Mouse (Mus musculus) heart, adult 2 months (tissue): ENCODE data around the gene Mapre3. TPM values are rescaled to one million over a fixed set of nuclear protein-coding genes. Genes with fewer than 3 reads are reported as not detected.

Experiments used
- DNase-seq, 2 experiments: peaks; one replicate each; pipeline ENCODE4 v3.0.0; 2021
- H3K27ac ChIP-seq: fragments of 200-600 bp; 2 replicates; pipeline ENCODE4 v1.8.1; 2022
- H3K27me3 ChIP-seq: fragments of 200-500 bp; 2 replicates; pipeline ENCODE4 v1.6.1; 2012; ENCODE audit warnings: mild to moderate bottlenecking, low read length, inconsistent platforms, mixed read lengths; ENCODE audit not compliant: control insufficient read depth, insufficient read depth
- H3K36me3 ChIP-seq: fragments of 200-500 bp; 2 replicates; pipeline ENCODE4 v1.6.1; 2012; ENCODE audit warnings: low read length, inconsistent platforms; ENCODE audit not compliant: control insufficient read depth, insufficient read depth
- H3K4me1 ChIP-seq: fragments of 200-500 bp; 2 replicates; pipeline ENCODE4 v1.6.1; 2011; ENCODE audit warnings: low read length; ENCODE audit not compliant: control insufficient read depth, insufficient read depth
- H3K4me3 ChIP-seq: fragments of 200-600 bp; 2 replicates; pipeline ENCODE4 v1.8.1; 2022
- H3K79me2 ChIP-seq: fragments of 200-500 bp; replicated peaks from 2 replicates; pipeline ENCODE4 v1.6.1; 2012; ENCODE audit warnings: mild to moderate bottlenecking, inconsistent platforms, low read length, moderate library complexity, mixed read lengths; ENCODE audit not compliant: control insufficient read depth, insufficient read depth
- H3K9ac ChIP-seq: fragments of 200-500 bp; 2 replicates; pipeline ENCODE4 v1.6.1; 2012; ENCODE audit warnings: low read depth, mild to moderate bottlenecking, control low read depth, inconsistent platforms, low read length, mixed read lengths
- CTCF ChIP-seq: fragments of 200-600 bp; IDR thresholded peaks from 2 replicates; pipeline ENCODE4 v1.8.1; 2022; ENCODE audit warnings: antibody characterized with exemption, mild to moderate bottlenecking, moderate library complexity
- EP300 ChIP-seq: fragments of 200-500 bp; IDR thresholded peaks from 2 replicates; pipeline ENCODE4 v1.6.1; 2011; ENCODE audit warnings: low read depth, low read length, control low read depth; ENCODE audit not compliant: insufficient read depth
- POLR2A ChIP-seq: fragments of 200-500 bp; IDR thresholded peaks from 2 replicates; pipeline ENCODE4 v1.6.1; 2011; ENCODE audit warnings: mild to moderate bottlenecking, low read depth, low read length, control low read depth; ENCODE audit not compliant: insufficient read depth
- WGBS: fragments of 180-500 bp; shearing (Covaris S2); methylation state at CpG from one replicate; pipeline ENCODE4 v1.1.7; 2018; 5-methylcytosine and 5-hydroxymethylcytosine counted together
- intact Hi-C: fragments of 180-260 bp; cut with DNase I; formaldehyde crosslinking; loops from one replicate; pipeline ENCODE4 v1.15.1; 2025
- long read RNA-seq: library from polyadenylated mRNA; stranded (forward); transcript quantifications from one replicate; pipeline ENCODE4 v2.0.0, GENCODE M21; 2021
- polyA plus RNA-seq: library from polyadenylated mRNA; depleted of rRNA; stranded (reverse); fragments of >200 nt; gene quantifications from 2 replicates; pipeline ENCODE4 v1.2.3, GENCODE M21; 2012; rRNA removed
- total RNA-seq, 2 experiments: library from RNA; stranded (reverse); gene quantifications; 2 replicates each; pipeline ENCODE4 v1.2.3; 2021

The Mapre3 gene
- total RNA-seq (10 to 100 TPM; 36.5 to 38.2 TPM), polyA plus RNA-seq (49.1 and 52.8 TPM in 2 replicates)
- long read RNA-seq, transcript Mapre3-202 (7 exons, 1,816 nt), result minor isoform, 9 of 42 reads
- long read RNA-seq, transcript Mapre3-201 (7 exons, 2,021 nt), result major isoform, 25 of 42 reads
- long read RNA-seq, partial matches to known transcripts, result 3 of 42 reads
- long read RNA-seq, other reads (novel, unspliced or antisense), result 5 of 42 reads

DNA sequence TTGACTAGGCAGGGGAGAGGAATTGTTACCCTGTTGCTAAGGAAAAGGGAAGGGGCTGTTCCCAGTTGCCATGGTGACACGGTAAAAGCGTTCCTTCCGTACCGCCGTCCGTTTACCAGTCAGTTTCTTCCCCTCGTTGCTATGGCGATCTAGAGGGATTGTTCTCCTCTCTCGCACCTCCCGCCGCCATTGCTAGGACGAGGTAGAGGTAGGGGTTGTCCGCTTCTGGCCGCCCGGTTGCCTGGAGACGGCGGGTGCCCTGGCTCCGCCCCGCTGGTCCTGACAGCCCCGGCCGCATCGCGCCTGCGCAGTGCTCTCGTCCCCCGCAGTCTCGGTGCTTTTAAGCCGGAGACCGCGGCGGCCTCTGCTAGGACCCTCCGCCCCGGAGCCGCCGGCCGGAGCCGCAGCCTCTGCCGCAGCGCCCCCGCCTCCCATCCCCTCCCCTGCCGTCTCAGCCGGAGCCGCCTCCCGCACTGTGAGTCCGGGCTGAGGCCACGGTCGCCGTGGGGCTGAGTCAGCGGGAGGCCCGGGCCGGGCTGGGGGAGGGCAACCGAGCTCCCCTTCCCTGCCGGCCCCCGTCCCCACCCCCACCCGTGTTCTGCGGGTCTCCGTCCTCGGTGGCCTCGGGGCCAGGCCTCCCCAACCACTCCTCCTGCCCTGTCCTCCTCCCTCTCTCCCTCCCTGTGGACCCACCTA is at the start of gene Mapre3:
Gene Mapre3, plus strand, starts transcription at position 218 of the 696 bp plus-strand sequence.
- intact Hi-C loops, result loop anchor here (5.0 kb wide), 1 partner anchor 103 kb away; no protein-coding TSS in a partner anchor

DNA sequence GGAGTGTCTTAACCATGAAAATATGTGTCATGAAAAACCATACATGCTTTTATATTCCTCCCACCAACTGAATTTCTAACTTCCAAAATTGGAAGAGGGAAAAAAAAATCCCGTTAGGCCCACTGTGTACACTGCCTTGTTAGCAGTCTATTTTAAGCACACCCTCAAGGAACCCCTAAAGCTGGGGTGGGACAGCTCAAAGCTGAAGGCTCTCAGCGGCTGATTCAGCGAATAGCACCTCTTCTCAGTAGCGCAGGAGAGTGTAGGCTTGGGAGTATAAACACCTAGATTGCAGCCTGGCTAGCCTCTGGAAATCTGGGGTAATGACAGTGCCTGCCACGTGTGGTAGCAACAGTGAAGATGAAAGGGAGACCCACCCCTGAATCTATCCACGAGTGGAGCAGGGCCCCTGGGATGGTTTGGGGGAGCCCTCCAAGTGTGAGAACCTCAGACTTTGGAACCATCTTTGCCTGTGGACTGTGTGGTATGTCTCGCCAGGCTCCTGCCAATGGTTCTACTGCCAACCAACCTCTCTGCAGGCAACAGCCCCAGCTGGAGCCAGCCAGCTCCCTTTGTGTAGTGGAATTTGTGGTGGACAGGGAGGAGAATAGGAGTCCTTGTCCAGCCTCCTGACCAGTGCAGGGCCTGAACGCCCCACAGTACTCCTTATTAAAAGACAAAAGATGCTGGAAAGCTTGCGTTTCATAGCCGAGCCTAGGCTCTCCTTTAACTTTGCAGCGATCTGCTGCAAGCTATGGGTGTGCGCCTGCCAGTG is 48.7 kb upstream of the Mapre3 start:
- H3K27ac ChIP-seq, result no peak overlapping the region
- no peak for DNase-seq

More for the DNA sequence above, at the start of gene Mapre3:
- peak; percentile 95 for DNase-seq
- Histone ChIP-seq H3K36me3 (no peaks in the 10 kb centered on the region), H3K27me3 (no peaks in the 10 kb centered on the region), H3K27ac (peak within 1 kb of the TSS; percentile 80), H3K9ac (peak within 1 kb of the TSS; percentile 91), H3K4me1 (peaks cover 6% of the 10 kb centered on the region), H3K79me2 (no peaks in the 10 kb centered on the region), H3K4me3 (peak within 1 kb of the TSS; percentile 80)
- TF ChIP-seq POLR2A (no peak), CTCF (no peak), EP300 (peak; percentile 39; the same call in 1 of the 2 replicates)
- WGBS, result under 1% methylated on average over 58 of the region's 59 CpGs

DNA sequence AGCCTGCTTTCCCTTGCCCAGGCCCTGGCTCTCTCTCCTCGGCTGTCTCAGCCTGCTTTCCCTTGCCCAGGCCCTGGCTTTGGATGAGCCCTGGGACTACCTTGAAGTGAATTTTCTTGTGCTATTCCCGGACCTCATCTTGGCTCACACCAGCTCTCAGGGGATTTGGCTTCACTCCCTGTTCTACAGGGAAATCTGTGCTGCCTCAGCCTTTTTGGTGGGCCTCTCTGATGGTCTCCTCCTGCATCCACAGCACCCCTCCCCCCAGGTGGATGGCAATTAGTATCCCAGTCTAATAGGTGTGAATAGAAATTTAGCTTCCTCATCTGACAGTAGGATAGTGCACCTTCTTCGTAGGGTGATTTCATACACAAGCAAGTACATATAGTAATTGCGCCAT is 46.4 kb upstream of the Mapre3 start:
- no peaks in the 10 kb centered on the region for H3K36me3 ChIP-seq
- H3K4me3 ChIP-seq, result no peak overlapping the region
- 44% methylated on average over 4 of the region's 4 CpGs for WGBS
- no peaks in the 10 kb centered on the region for H3K27me3 ChIP-seq
- no peaks in the 10 kb centered on the region for H3K79me2 ChIP-seq
- H3K9ac ChIP-seq, result no peak overlapping the region
- DNase-seq, result no peak
- intact Hi-C loops, result no loop called here
- peaks cover 4% of the 10 kb centered on the region for H3K4me1 ChIP-seq
- H3K27ac ChIP-seq, result no peak overlapping the region
- TF ChIP-seq POLR2A (no peak), EP300 (no peak), CTCF (no peak)

More for the DNA sequence above, 48.7 kb upstream of the Mapre3 start:
- Histone ChIP-seq H3K36me3 (no peaks in the 10 kb centered on the region), H3K4me1 (peaks cover 4% of the 10 kb centered on the region), H3K27me3 (no peaks in the 10 kb centered on the region), H3K4me3 (no peak overlapping the region), H3K79me2 (no peaks in the 10 kb centered on the region), H3K9ac (no peak overlapping the region)
- WGBS, result 64% methylated on average over 12 of the region's 12 CpGs
- intact Hi-C loops, result no loop called here
- TF ChIP-seq POLR2A, result no peak
- TF ChIP-seq EP300, result no peak
- TF ChIP-seq CTCF, result no peak

DNA sequence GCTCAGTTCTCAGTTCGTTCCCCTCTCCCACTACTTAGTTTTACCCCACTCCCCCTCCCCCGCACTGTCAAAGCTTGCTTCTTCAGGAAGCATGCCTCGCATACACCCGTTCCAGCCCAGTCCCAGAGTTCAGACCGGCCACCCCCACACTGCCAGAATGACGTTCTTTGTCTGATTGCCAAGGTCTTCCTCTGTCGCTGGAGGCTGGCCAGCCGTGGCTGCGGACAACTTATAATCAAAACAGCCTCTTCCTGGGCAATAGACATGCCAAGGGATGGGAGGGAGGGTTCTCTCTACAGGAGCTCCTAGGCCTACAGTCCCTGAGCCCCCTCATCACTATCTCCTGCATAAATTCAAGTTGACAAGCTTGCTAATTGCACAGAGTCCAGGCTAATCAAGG is 45.8 kb upstream of the Mapre3 start:
- DNase-seq, result peak; percentile 46 to 57
- no peak for TF ChIP-seq POLR2A
- TF ChIP-seq EP300, result no peak
- no peak for TF ChIP-seq CTCF
- Histone ChIP-seq H3K9ac (no peak overlapping the region), H3K4me3 (no peak overlapping the region), H3K4me1 (peaks cover 4% of the 10 kb centered on the region), H3K36me3 (no peaks in the 10 kb centered on the region), H3K27me3 (no peaks in the 10 kb centered on the region), H3K79me2 (no peaks in the 10 kb centered on the region), H3K27ac (no peak overlapping the region)
- intact Hi-C loops, result no loop called here
- 7% methylated on average over 9 of the region's 9 CpGs for WGBS

DNA sequence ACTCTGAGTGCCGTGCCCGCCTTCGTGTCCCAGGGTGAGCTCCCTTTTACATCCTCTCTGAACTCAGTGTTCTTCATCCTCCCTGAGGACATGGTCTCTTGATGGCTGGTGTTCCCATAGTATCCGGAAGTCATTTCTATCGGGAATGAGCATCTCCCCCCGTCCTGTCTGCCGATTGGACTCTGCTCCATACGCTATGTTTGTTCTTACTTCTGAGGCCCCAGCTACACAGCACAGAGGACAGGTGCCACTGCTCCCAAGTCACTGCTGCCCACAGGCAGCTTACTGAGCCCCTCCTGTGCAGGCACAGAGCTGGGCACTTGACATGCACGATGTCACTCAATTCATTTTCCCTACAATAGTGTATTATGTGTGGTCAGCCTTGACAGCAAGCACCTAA is 45.4 kb upstream of the Mapre3 start:
- DNase-seq, result no peak
- Histone ChIP-seq H3K79me2 (no peaks in the 10 kb centered on the region), H3K27me3 (no peaks in the 10 kb centered on the region), H3K27ac (no peak overlapping the region), H3K9ac (no peak overlapping the region), H3K4me3 (no peak overlapping the region), H3K36me3 (no peaks in the 10 kb centered on the region), H3K4me1 (peaks cover 4% of the 10 kb centered on the region)
- 37% methylated on average over 9 of the region's 9 CpGs for WGBS
- no peak for TF ChIP-seq POLR2A
- no peak for TF ChIP-seq EP300
- no peak for TF ChIP-seq CTCF
- intact Hi-C loops, result no loop called here
